26 mouse cellular contexts compared by ENCODE assay signal in the genomic region with DNA sequence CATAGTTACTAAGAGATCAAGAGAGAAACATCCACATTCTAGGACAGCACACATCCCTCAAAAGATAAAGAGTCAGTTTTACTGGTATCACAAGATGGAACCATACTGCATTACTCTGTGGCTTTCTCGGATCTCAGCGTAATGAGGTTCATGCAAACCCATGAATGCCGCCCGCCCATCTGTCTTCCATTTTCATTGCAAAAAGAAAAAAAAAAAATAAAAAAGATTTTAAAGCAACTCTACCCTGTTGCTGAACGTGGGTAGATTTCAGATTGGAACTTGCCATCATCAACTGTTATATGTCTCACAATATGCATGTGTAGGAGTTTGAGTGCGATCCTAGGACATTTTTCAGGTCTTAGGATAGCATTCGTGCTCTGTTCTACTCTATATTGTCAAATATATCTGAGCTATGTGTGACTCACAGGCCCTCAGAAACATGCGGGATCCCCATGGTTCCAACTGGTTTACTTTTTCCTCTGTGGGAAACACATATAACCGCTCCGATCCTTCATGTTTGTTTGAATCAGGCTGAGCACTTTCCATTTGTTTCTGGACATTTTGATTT.
DNase-seq lines count a peak whose midpoint lies in the region; ATAC-seq and TF ChIP-seq lines count a peak whose summit lies in the region.
"Had no signal": no experiment of that assay in that cellular context is flagged by ENCODE, and none has a peak within 500 bp of the region (broad histone marks: within the 10 kb centered on the region; RNA-seq: fewer than 3 reads in every experiment).

No protein-coding gene starts in this region.

- H3K9ac ChIP-seq in forebrain, postnatal 0 days = no peak overlapping the region
- no peak overlapping the region for H3K9ac ChIP-seq in embryonic facial prominence, embryonic 14.5 days (ENCODE audit: low read depth, low read length)
- H3K9ac ChIP-seq: forebrain, embryonic 12.5 days; heart, embryonic 13.5 days; hindbrain, embryonic 12.5 days; kidney, embryonic 15.5 days; limb, embryonic 13.5 days; liver, embryonic 13.5 days; midbrain, embryonic 13.5 days had no signal

- H3K4me1 ChIP-seq in forebrain, postnatal 0 days (ENCODE audit: insufficient read depth) = no peaks in the 10 kb centered on the region
- H3K4me1 ChIP-seq in forebrain, embryonic 10.5 days = peaks cover 25% of the 10 kb centered on the region
- peaks cover 24% of the 10 kb centered on the region for H3K4me1 ChIP-seq in embryonic facial prominence, embryonic 14.5 days (ENCODE audit: control insufficient read depth, insufficient read depth, low read length)
- H3K4me1 ChIP-seq: liver, embryonic 13.5 days; megakaryocyte, embryonic 14.5 days had no signal

- 89% methylated on average over 10 of the region's 10 CpGs for WGBS in forebrain, postnatal 0 days
- 94% methylated on average over 10 of the region's 10 CpGs for WGBS in forebrain, embryonic 10.5 days
- 68% methylated on average over 10 of the region's 10 CpGs for WGBS in embryonic facial prominence, embryonic 14.5 days

- H3K36me3 ChIP-seq in forebrain, postnatal 0 days (ENCODE audit: insufficient read depth) = no peaks in the 10 kb centered on the region
- no peaks in the 10 kb centered on the region for H3K36me3 ChIP-seq in forebrain, embryonic 10.5 days (replicated peaks)
- H3K36me3 ChIP-seq in embryonic facial prominence, embryonic 14.5 days (ENCODE audit: control insufficient read depth, insufficient read depth, low read length) = no peaks in the 10 kb centered on the region
- H3K36me3 ChIP-seq: forebrain, embryonic 12.5 days; heart, embryonic 13.5 days; hindbrain, embryonic 12.5 days; kidney, embryonic 15.5 days; limb, embryonic 13.5 days; liver, embryonic 13.5 days; midbrain, embryonic 13.5 days had no signal

- peak; percentile 6 for DNase-seq in forebrain, postnatal 0 days
- no peak for DNase-seq in forebrain, embryonic 10.5 days (ENCODE audit: extremely low spot score, low spot score)
- DNase-seq in layer of hippocampus, adult 9-11 months = peak; percentile 12
- DNase-seq in layer of hippocampus, postnatal 36 days = no peak
- no peak for DNase-seq in embryonic facial prominence, embryonic 14.5 days (ENCODE audit: low spot score)
- DNase-seq in right cerebral cortex, postnatal 14 days = peak; percentile 22
- DNase-seq in lung, postnatal 14 days = no peak
- no peak for DNase-seq in T-cell, adult 2 months (ENCODE audit: low spot score)
- DNase-seq: adrenal gland, postnatal 25 days; cerebellum, adult 11 months; cerebellum, adult 9-11 months; gastrocnemius, postnatal 36 days; heart, adult 2 months; kidney, postnatal 36 days; liver, embryonic 13.5 days; lung, adult 2 months; thymus, postnatal 14 days had no signal

- peak; percentile 53 for ATAC-seq in forebrain, postnatal 0 days
- ATAC-seq in embryonic facial prominence, embryonic 14.5 days (ENCODE audit: low read depth) = no peak
- ATAC-seq: intestine, postnatal 0 days; midbrain, embryonic 13.5 days had no signal

- H3K27ac ChIP-seq in forebrain, postnatal 0 days (ENCODE audit: low read depth, low read length) = no peak overlapping the region
- no peak overlapping the region for H3K27ac ChIP-seq in forebrain, embryonic 10.5 days
- H3K27ac ChIP-seq in embryonic facial prominence, embryonic 14.5 days (replicated peaks; ENCODE audit: low read depth, low read length) = peak overlapping the region; percentile 1; the same call in 1 of the 2 replicates
- H3K27ac ChIP-seq: forebrain, embryonic 12.5 days; heart, adult 2 months; heart, embryonic 13.5 days; hindbrain, embryonic 12.5 days; kidney, embryonic 15.5 days; limb, embryonic 13.5 days; liver, embryonic 13.5 days; midbrain, embryonic 13.5 days; stomach, postnatal 0 days had no signal

- TF ChIP-seq CTCF in forebrain, postnatal 0 days (IDR thresholded peaks at IDR 0.05; ENCODE audit: low read depth) = no peak

- no peaks in the 10 kb centered on the region for H3K9me3 ChIP-seq in forebrain, postnatal 0 days (ENCODE audit: low read length)
- H3K9me3 ChIP-seq in forebrain, embryonic 10.5 days = no peaks in the 10 kb centered on the region; the same call in 1 of the 2 replicates
- 0 out of 2 replicates have a peak, but pooled peaks cover 6% of the 10 kb centered on the region for H3K9me3 ChIP-seq in embryonic facial prominence, embryonic 14.5 days (ENCODE audit: control insufficient read depth, low read length)
- H3K9me3 ChIP-seq: forebrain, embryonic 12.5 days; hindbrain, embryonic 12.5 days; kidney, embryonic 15.5 days; limb, embryonic 13.5 days; liver, embryonic 13.5 days; megakaryocyte, embryonic 14.5 days; midbrain, embryonic 13.5 days had no signal

- no peak overlapping the region for H3K4me2 ChIP-seq in forebrain, postnatal 0 days (ENCODE audit: low read depth)
- H3K4me2 ChIP-seq in embryonic facial prominence, embryonic 14.5 days (ENCODE audit: low read depth, low read length) = no peak overlapping the region
- H3K4me2 ChIP-seq: forebrain, embryonic 12.5 days; heart, embryonic 13.5 days; hindbrain, embryonic 12.5 days; kidney, embryonic 15.5 days; limb, embryonic 13.5 days; liver, embryonic 13.5 days; midbrain, embryonic 13.5 days had no signal

- H3K27me3 ChIP-seq in forebrain, postnatal 0 days (ENCODE audit: insufficient read depth, low read length) = no peaks in the 10 kb centered on the region
- no peaks in the 10 kb centered on the region for H3K27me3 ChIP-seq in forebrain, embryonic 10.5 days (ENCODE audit: poor library complexity, severe bottlenecking)
- no peaks in the 10 kb centered on the region for H3K27me3 ChIP-seq in embryonic facial prominence, embryonic 14.5 days (replicated peaks; ENCODE audit: control insufficient read depth, insufficient read depth, low read length)
- H3K27me3 ChIP-seq: forebrain, embryonic 12.5 days; hindbrain, embryonic 12.5 days; liver, embryonic 13.5 days; megakaryocyte, embryonic 14.5 days; midbrain, embryonic 13.5 days had no signal

- H3K4me3 ChIP-seq in forebrain, postnatal 0 days (ENCODE audit: low read depth, low read length) = no peak overlapping the region
- H3K4me3 ChIP-seq in forebrain, embryonic 10.5 days = no peak overlapping the region
- no peak overlapping the region for H3K4me3 ChIP-seq in embryonic facial prominence, embryonic 14.5 days (ENCODE audit: low read depth, low read length)
- H3K4me3 ChIP-seq: forebrain, embryonic 12.5 days; heart, adult 2 months; heart, embryonic 13.5 days; hindbrain, embryonic 12.5 days; kidney, embryonic 15.5 days; limb, embryonic 13.5 days; liver, embryonic 13.5 days; megakaryocyte, embryonic 14.5 days; midbrain, embryonic 13.5 days had no signal

Comparison
In these comparisons a context has a peak if more than half of its experiments do, and no peak if none do; other contexts are left out.
1. DNase-seq: peak in forebrain, postnatal 0 days (single experiment), layer of hippocampus, adult 9-11 months (single experiment) and right cerebral cortex, postnatal 14 days (single experiment); none in forebrain, embryonic 10.5 days (single experiment), layer of hippocampus, postnatal 36 days (0 of 2), embryonic facial prominence, embryonic 14.5 days (single experiment), lung, postnatal 14 days (single experiment) and T-cell, adult 2 months (single experiment).